Mouse (Mus musculus) fibroblast of lung, adult 2 months (primary cell): ENCODE measurements around the gene Mlph.

Source experiments
- DNase-seq: peaks from one replicate; pipeline ENCODE4 v3.0.0-alpha.2; 2011; ENCODE audit warnings: low read depth

The Mlph gene

GRCm38 (mm10) chr1:90914948-90915569, at the start of gene Mlph:
Gene Mlph, plus strand, starts transcription at chr1:90915085.
- DNase-seq, result no peak

- DNase-seq, result no peak
These were observed 48.2 kb upstream of the Mlph start for GRCm38 (mm10) chr1:90866734-90867133.

- DNase-seq, result no peak
These were observed 44.3 kb upstream of the Mlph start for GRCm38 (mm10) chr1:90870581-90870980.

- no peak for DNase-seq
These were observed 39.5 kb upstream of the Mlph start for GRCm38 (mm10) chr1:90875371-90875770.

GRCm38 (mm10) chr1:90875961-90876360, 38.9 kb upstream of the Mlph start:
- no peak for DNase-seq

GRCm38 (mm10) chr1:90876486-90877270, 38.2 kb upstream of the Mlph start:
- DNase-seq, result no peak

- DNase-seq, result no peak
These were observed 29.0 kb upstream of the Mlph start for GRCm38 (mm10) chr1:90885771-90886460.

- DNase-seq, result no peak
These were observed 20.4 kb upstream of the Mlph start for GRCm38 (mm10) chr1:90894521-90894920.

- DNase-seq, result no peak
These were observed 19.9 kb upstream of the Mlph start for GRCm38 (mm10) chr1:90895004-90895403.

GRCm38 (mm10) chr1:90896281-90896680, 18.6 kb upstream of the Mlph start:
- DNase-seq, result no peak

GRCm38 (mm10) chr1:90896741-90897361, 18.0 kb upstream of the Mlph start:
- peak; percentile 69 for DNase-seq

- no peak for DNase-seq
These were observed 16.9 kb upstream of the Mlph start for GRCm38 (mm10) chr1:90898012-90898411.

- DNase-seq, result no peak
These were observed 15.1 kb upstream of the Mlph start for GRCm38 (mm10) chr1:90899816-90900215.

- DNase-seq, result peak; percentile 89
These were observed 14.5 kb upstream of the Mlph start for GRCm38 (mm10) chr1:90900406-90900805.

GRCm38 (mm10) chr1:90901246-90901645, 13.6 kb upstream of the Mlph start:
- no peak for DNase-seq

- no peak for DNase-seq
These were observed 13.1 kb upstream of the Mlph start for GRCm38 (mm10) chr1:90901681-90902208.

- no peak for DNase-seq
These were observed 12.1 kb upstream of the Mlph start for GRCm38 (mm10) chr1:90902751-90903150.

- no peak for DNase-seq
These were observed 11.5 kb upstream of the Mlph start for GRCm38 (mm10) chr1:90903211-90903945.

- no peak for DNase-seq
These were observed 10.9 kb upstream of the Mlph start for GRCm38 (mm10) chr1:90903971-90904458.

- no peak for DNase-seq
These were observed 10.0 kb upstream of the Mlph start for GRCm38 (mm10) chr1:90904729-90905404.

- DNase-seq, result no peak
These were observed 8.5 kb upstream of the Mlph start for GRCm38 (mm10) chr1:90906357-90906756.
